Mouse (Mus musculus): ENCODE results near the gene Trp53rka.
"Not testable (repeated sequence)": the region's sequence is repeated elsewhere in the genome, so short reads cannot be mapped to it uniquely, and the experiment has no call there.

The Trp53rka gene

GRCm38 (mm10) chr2:165492648-165493553, at the start of gene Trp53rka:
Gene Trp53rka, minus strand, starts transcription at chr2:165493324.
- in situ Hi-C loops (cut with MboI, MseI): loop anchor here (5.0 kb wide), 2 partner anchors 131 to 1304 kb away; no protein-coding TSS in a partner anchor

- in situ Hi-C loops (cut with MboI, MseI): no loop called here
Measured at GRCm38 (mm10) chr2:165540975-165541374, 47.9 kb upstream of the Trp53rka start.

GRCm38 (mm10) chr2:165533789-165534188, 40.7 kb upstream of the Trp53rka start:
- in situ Hi-C loops (cut with MboI, MseI): no loop called here

- in situ Hi-C loops (cut with MboI, MseI): loop anchor here (5.0 kb wide), 1 partner anchor 178 kb away; no protein-coding TSS in a partner anchor
Measured at GRCm38 (mm10) chr2:165529106-165529505, 36.0 kb upstream of the Trp53rka start.

- in situ Hi-C loops (cut with MboI, MseI): loop anchor here (5.0 kb wide), 1 partner anchor 182 kb away; no protein-coding TSS in a partner anchor
Measured at GRCm38 (mm10) chr2:165525609-165526008, 32.5 kb upstream of the Trp53rka start.

GRCm38 (mm10) chr2:165515178-165515728, 22.1 kb upstream of the Trp53rka start:
- in situ Hi-C loops (cut with MboI, MseI): no loop called here

- in situ Hi-C loops (cut with MboI, MseI): no loop called here
Measured at GRCm38 (mm10) chr2:165512870-165513600, 19.9 kb upstream of the Trp53rka start.

- in situ Hi-C loops (cut with MboI, MseI): no loop called here
Measured at GRCm38 (mm10) chr2:165512426-165512825, 19.3 kb upstream of the Trp53rka start.

GRCm38 (mm10) chr2:165511530-165511929, 18.4 kb upstream of the Trp53rka start:
- in situ Hi-C loops (cut with MboI, MseI): not testable (repeated sequence)

GRCm38 (mm10) chr2:165510914-165511458, 17.9 kb upstream of the Trp53rka start:
- in situ Hi-C loops (cut with MboI, MseI): not testable (repeated sequence)

- in situ Hi-C loops (cut with MboI, MseI): no loop called here
Measured at GRCm38 (mm10) chr2:165510466-165510865, 17.3 kb upstream of the Trp53rka start.

GRCm38 (mm10) chr2:165509686-165510085, 16.6 kb upstream of the Trp53rka start:
- in situ Hi-C loops (cut with MboI, MseI): no loop called here

- in situ Hi-C loops (cut with MboI, MseI): no loop called here
Measured at GRCm38 (mm10) chr2:165503259-165504203, 10.4 kb upstream of the Trp53rka start, which contains the start of gene Slc2a10. Gene Slc2a10, plus strand, starts transcription at chr2:165503787.

- in situ Hi-C loops (cut with MboI, MseI): no loop called here
Measured at GRCm38 (mm10) chr2:165498816-165499215, 5.7 kb upstream of the Trp53rka start.

- in situ Hi-C loops (cut with MboI, MseI): no loop called here
Measured at GRCm38 (mm10) chr2:165497706-165498275, 4.7 kb upstream of the Trp53rka start.

- in situ Hi-C loops (cut with MboI, MseI): no loop called here
Measured at GRCm38 (mm10) chr2:165496251-165496650, 3.1 kb upstream of the Trp53rka start.

GRCm38 (mm10) chr2:165494495-165494894, 1.4 kb upstream of the Trp53rka start:
- in situ Hi-C loops (cut with MboI, MseI): loop anchor here (5.0 kb wide), 2 partner anchors 132 to 1303 kb away; no protein-coding TSS in a partner anchor

- in situ Hi-C loops (cut with MboI, MseI): loop anchor here (5.0 kb wide), 2 partner anchors 131 to 1304 kb away; no protein-coding TSS in a partner anchor
Measured at GRCm38 (mm10) chr2:165493587-165494210, 575 bp upstream of the Trp53rka start.

GRCm38 (mm10) chr2:165486881-165487535, 6.1 kb downstream of the Trp53rka start:
- in situ Hi-C loops (cut with MboI, MseI): no loop called here
